In genomic region chr2:20898684-20899083, GRCm38 (mm10) we compare ENCODE assay signal across 8 mouse cellular contexts.
DNase-seq lines count a peak whose midpoint lies in the region; ATAC-seq and TF ChIP-seq lines count a peak whose summit lies in the region.

No protein-coding gene starts in this region.

- no peaks in the 10 kb centered on the region; the same call in 1 of the 2 replicates for H3K36me3 ChIP-seq in hindbrain, postnatal 0 days (ENCODE audit: insufficient read depth, low read length)
- no peaks in the 10 kb centered on the region for H3K36me3 ChIP-seq in macrophage (ENCODE audit: inconsistent target)

- no peak overlapping the region for H3K9ac ChIP-seq in hindbrain, postnatal 0 days (replicated peaks; ENCODE audit: low read length)

- H3K27me3 ChIP-seq in hindbrain, postnatal 0 days (ENCODE audit: insufficient read depth, low read length): no peaks in the 10 kb centered on the region

- no peaks in the 10 kb centered on the region for H3K4me1 ChIP-seq in hindbrain, postnatal 0 days (ENCODE audit: insufficient read depth, low read length)

- H3K27ac ChIP-seq in gastrocnemius, adult 2 months: peak overlapping the region; percentile 16; the same call in 1 of the 2 replicates
- H3K27ac ChIP-seq in hindbrain, postnatal 0 days: no peak overlapping the region
- H3K27ac ChIP-seq in macrophage: peak overlapping the region; percentile 78

- H3K9me3 ChIP-seq in hindbrain, postnatal 0 days (ENCODE audit: low read length): no peaks in the 10 kb centered on the region

- peak overlapping the region; percentile 18; the same call in 1 of the 2 replicates for H3K4me2 ChIP-seq in hindbrain, postnatal 0 days (ENCODE audit: low read depth, low read length)

- intact Hi-C loops in gastrocnemius, adult 2 months (cut with DNase I): loop anchor here (1.0 to 5.0 kb wide), 3 partner anchors 69 to 364 kb away; partner anchors contain the start of gene Arhgap21

- ATAC-seq in hindbrain, postnatal 0 days: peak; percentile 92

- peak; percentile 97 for TF ChIP-seq CTCF in gastrocnemius, adult 2 months (IDR thresholded peaks at IDR 0.05)
- peak; percentile 90 for TF ChIP-seq CTCF in hindbrain, postnatal 0 days (IDR thresholded peaks at IDR 0.05; ENCODE audit: low read depth)

- no peaks in the 10 kb centered on the region; the same call in 1 of the 2 replicates for H3K79me2 ChIP-seq in macrophage (ENCODE audit: inconsistent target)

- 44% methylated on average over 6 of the region's 6 CpGs for WGBS in hindbrain, postnatal 0 days
- WGBS in macrophage (ENCODE audit: missing documents): 34% methylated on average over 6 of the region's 6 CpGs

- peak overlapping the region; percentile 53 for H3K4me3 ChIP-seq in gastrocnemius, adult 2 months
- no peak overlapping the region for H3K4me3 ChIP-seq in hindbrain, postnatal 0 days (ENCODE audit: low read length)
- peak overlapping the region; percentile 23; the same call in 1 of the 2 replicates for H3K4me3 ChIP-seq in macrophage (ENCODE audit: inconsistent target)

- peak; percentile 84 for DNase-seq in ZHBTc4 (ENCODE audit: low read depth, low spot score)
- peak; percentile 35 to 70 for DNase-seq in cerebellum, postnatal 4 days (ENCODE audit: low spot score in 2 of 2)
- peak; percentile 79 for DNase-seq in gastrocnemius, adult 2 months
- DNase-seq in hindbrain, postnatal 0 days (ENCODE audit: low spot score): peak; percentile 91
- peak; percentile 77 to 79 for DNase-seq in left cerebral cortex, adult 18-20 months (ENCODE audit: low spot score in 2 of 2)
- peak; percentile 81 to 83 for DNase-seq in right cerebral cortex, adult 2 months (ENCODE audit: low spot score in 2 of 2)
- peak; percentile 54 to 69 for DNase-seq in urinary bladder, postnatal 4 days (ENCODE audit: low spot score in 2 of 2)
